Mouse (Mus musculus): ENCODE measurements around the gene Rab6b.

DNA sequence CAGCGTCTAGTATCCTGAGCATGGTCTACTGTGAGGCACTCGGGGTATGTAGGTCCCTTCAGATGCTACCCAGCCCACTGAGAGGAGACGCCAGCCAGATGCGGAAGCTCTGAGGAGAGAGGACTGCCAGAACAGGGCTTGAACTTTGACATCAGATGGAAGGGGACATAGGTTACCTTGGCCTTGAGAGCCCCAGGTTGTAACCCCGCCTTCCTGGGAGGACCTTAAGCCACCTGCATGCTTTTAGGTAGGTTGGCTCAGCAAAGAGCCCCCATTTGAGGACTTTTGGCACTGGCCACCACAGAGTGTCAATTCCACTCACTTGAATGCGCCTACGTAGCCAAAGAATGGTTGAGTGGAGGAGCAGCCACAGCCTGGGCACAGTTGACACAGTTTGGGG is 113.1 kb downstream of the Rab6b start:
- no peak for TF ChIP-seq CTCF (IDR thresholded peaks at IDR 0.05 in 2 of 3, conservative IDR thresholded peaks at IDR 0.05 in 1 of 3; ENCODE audit: control insufficient read depth in 1 of 3, insufficient read depth in 1 of 3, low read depth in 2 of 3, low read length in 3 of 3, poor library complexity in 1 of 3, severe bottlenecking in 1 of 3)
- TF ChIP-seq MYC (IDR thresholded peaks at IDR 0.05; ENCODE audit: low read depth, low read length) = no peak
- TF ChIP-seq POLR2A (IDR thresholded peaks at IDR 0.05; ENCODE audit: control insufficient read depth in 1 of 2, insufficient read depth in 1 of 2, low read depth in 1 of 2, low read length in 2 of 2, poor library complexity in 1 of 2) = no peak
- TF ChIP-seq UBTF (IDR thresholded peaks at IDR 0.05; ENCODE audit: borderline replicate concordance, insufficient read depth, low read depth, low read length) = no peak
- no peak for TF ChIP-seq MAFK (IDR thresholded peaks at IDR 0.05; ENCODE audit: borderline replicate concordance, low read depth, low read length)
- no peak for TF ChIP-seq ZC3H11A (IDR thresholded peaks at IDR 0.05; ENCODE audit: low read depth, low read length)
- no peak for TF ChIP-seq ZMIZ1 (IDR thresholded peaks at IDR 0.05; ENCODE audit: low read depth, low read length)
- no peak for TF ChIP-seq TBP (IDR thresholded peaks at IDR 0.05; ENCODE audit: low read depth, low read length)
- TF ChIP-seq EP300 (IDR thresholded peaks at IDR 0.05; ENCODE audit: low read depth in 1 of 2, low read length in 2 of 2) = no peak
- TF ChIP-seq ELF1 (IDR thresholded peaks at IDR 0.05; ENCODE audit: low read depth, low read length) = no peak
- TF ChIP-seq NRF1 (IDR thresholded peaks at IDR 0.05; ENCODE audit: insufficient read depth, low read depth, low read length, poor library complexity, severe bottlenecking) = no peak
